Mouse (Mus musculus): ENCODE measurements at regions not wholly inside any gene's neighbourhood (a gene's known extent, or its start where the extent isn't known, plus 50 kb on each side); places are given as distances from the start of the nearest gene placed in this dataset.
A peak's percentile ranks its signal among the peaks of the same experiment; 100 is the strongest.

DNA sequence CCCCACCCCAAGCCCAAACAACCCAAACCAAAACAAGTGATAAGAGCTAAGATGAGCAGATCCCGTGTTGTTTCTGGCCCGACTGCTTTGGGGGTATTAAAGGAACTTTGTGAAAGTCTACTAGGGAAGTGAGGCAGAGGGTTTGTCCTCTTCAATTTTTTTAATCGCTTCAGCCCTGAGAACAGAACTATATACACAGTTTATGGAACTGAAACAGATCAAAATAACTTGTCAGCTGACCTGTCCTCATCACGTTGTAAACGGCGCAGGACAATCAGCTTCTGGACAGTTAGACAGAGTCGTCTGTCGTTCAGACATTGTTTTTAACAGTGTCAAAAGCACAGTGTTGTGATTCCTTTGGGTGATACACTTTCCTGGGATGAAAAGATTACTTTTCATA is 103.3 kb upstream of the Prdm1 start:
- H3K27ac ChIP-seq (ENCODE audit: control insufficient read depth, low read depth, low read length) = no peak overlapping the region

DNA sequence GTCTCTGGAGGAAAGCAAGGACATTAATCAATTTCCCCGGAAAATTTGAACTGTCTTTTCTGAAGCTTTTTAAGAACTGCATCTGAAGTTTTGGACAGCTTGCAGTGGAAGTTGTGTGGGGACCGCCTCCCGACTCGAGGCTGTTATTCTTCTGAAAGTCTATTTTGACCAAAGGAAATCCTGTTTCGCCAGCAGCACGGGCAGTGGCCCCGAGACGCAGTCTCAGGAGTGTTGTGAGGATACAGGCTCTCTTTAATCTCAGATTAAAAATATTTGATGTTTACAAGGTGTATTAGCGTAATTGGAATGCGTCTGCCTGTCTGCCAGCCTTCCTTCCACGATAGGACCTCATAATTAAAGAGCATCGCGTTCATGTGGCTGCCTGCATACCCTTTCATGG is 102.2 kb upstream of the Prdm1 start:
- no peaks in the 10 kb centered on the region for H3K27me3 ChIP-seq (ENCODE audit: control insufficient read depth in 1 of 2, insufficient read depth in 2 of 2, low read length in 2 of 2)
- H3K4me3 ChIP-seq (ENCODE audit: control insufficient read depth in 1 of 2, insufficient read depth in 1 of 2, low read depth in 2 of 2, low read length in 2 of 2) = no peak overlapping the region
- no peaks in the 10 kb centered on the region for H3K9me3 ChIP-seq (replicated peaks; ENCODE audit: insufficient read depth, low read length)
- no peaks in the 10 kb centered on the region for H3K79me2 ChIP-seq (ENCODE audit: control insufficient read depth, insufficient read depth, low read length, poor library complexity)
- peaks cover 2 to 14% of the 10 kb centered on the region in 2 experiments; a peak in 2 of 4 replicates for H3K4me1 ChIP-seq (ENCODE audit: control insufficient read depth in 1 of 2, insufficient read depth in 2 of 2, low read length in 2 of 2)
- H3K27ac ChIP-seq (ENCODE audit: control insufficient read depth, low read depth, low read length) = no peak overlapping the region
- DNase-seq (ENCODE audit: low read depth, low spot score) = no peak
- TF ChIP-seq USF2 (IDR thresholded peaks at IDR 0.05; ENCODE audit: borderline replicate concordance in 1 of 2, insufficient read depth in 1 of 2, low read depth in 1 of 2, low read length in 2 of 2) = no peak
- no peak for TF ChIP-seq MAX (IDR thresholded peaks at IDR 0.05; ENCODE audit: low read length)
- no peak for TF ChIP-seq BHLHE40 (IDR thresholded peaks at IDR 0.05; ENCODE audit: borderline replicate concordance, low read depth, low read length)
- TF ChIP-seq EP300 (IDR thresholded peaks at IDR 0.05; ENCODE audit: low read depth in 1 of 2, low read length in 2 of 2) = no peak
- TF ChIP-seq MEF2A (IDR thresholded peaks at IDR 0.05; ENCODE audit: extremely low read depth, insufficient replicate concordance, low read depth, low read length, poor library complexity, severe bottlenecking) = no peak
- TF ChIP-seq GATA1 (IDR thresholded peaks at IDR 0.05; ENCODE audit: low read depth, low read length) = no peak
- no peak overlapping the region for H3K9ac ChIP-seq (ENCODE audit: control insufficient read depth, low read depth, low read length, poor library complexity, severe bottlenecking)
- H3K36me3 ChIP-seq (ENCODE audit: control insufficient read depth in 1 of 2, insufficient read depth in 2 of 2, low read length in 2 of 2) = peaks cover 0 to 18% of the 10 kb centered on the region in 2 experiments; a peak in 2 of 4 replicates

More for the DNA sequence above, 103.3 kb upstream of the Prdm1 start:
- no peaks in the 10 kb centered on the region for H3K27me3 ChIP-seq (ENCODE audit: control insufficient read depth in 1 of 2, insufficient read depth in 2 of 2, low read length in 2 of 2)
- DNase-seq (ENCODE audit: low read depth, low spot score) = no peak
- H3K79me2 ChIP-seq (ENCODE audit: control insufficient read depth, insufficient read depth, low read length, poor library complexity) = no peaks in the 10 kb centered on the region
- H3K4me3 ChIP-seq (ENCODE audit: control insufficient read depth in 1 of 2, insufficient read depth in 1 of 2, low read depth in 2 of 2, low read length in 2 of 2) = no peak overlapping the region
- H3K36me3 ChIP-seq (ENCODE audit: control insufficient read depth in 1 of 2, insufficient read depth in 2 of 2, low read length in 2 of 2) = peaks cover 0 to 28% of the 10 kb centered on the region in 2 experiments; a peak in 2 of 4 replicates
- H3K9me3 ChIP-seq (replicated peaks; ENCODE audit: insufficient read depth, low read length) = no peaks in the 10 kb centered on the region
- no peak overlapping the region for H3K9ac ChIP-seq (ENCODE audit: control insufficient read depth, low read depth, low read length, poor library complexity, severe bottlenecking)
- TF ChIP-seq USF2 (IDR thresholded peaks at IDR 0.05; ENCODE audit: borderline replicate concordance in 1 of 2, insufficient read depth in 1 of 2, low read depth in 1 of 2, low read length in 2 of 2) = no peak
- no peak for TF ChIP-seq MXI1 (IDR thresholded peaks at IDR 0.05; ENCODE audit: low read depth, low read length)
- no peak for TF ChIP-seq MAZ (IDR thresholded peaks at IDR 0.05; ENCODE audit: low read depth, low read length)
- no peak for TF ChIP-seq EP300 (IDR thresholded peaks at IDR 0.05; ENCODE audit: low read depth in 1 of 2, low read length in 2 of 2)
- TF ChIP-seq TBP (IDR thresholded peaks at IDR 0.05; ENCODE audit: low read depth, low read length) = no peak
- peaks cover 4 to 25% of the 10 kb centered on the region in 2 experiments for H3K4me1 ChIP-seq (ENCODE audit: control insufficient read depth in 1 of 2, insufficient read depth in 2 of 2, low read length in 2 of 2)

DNA sequence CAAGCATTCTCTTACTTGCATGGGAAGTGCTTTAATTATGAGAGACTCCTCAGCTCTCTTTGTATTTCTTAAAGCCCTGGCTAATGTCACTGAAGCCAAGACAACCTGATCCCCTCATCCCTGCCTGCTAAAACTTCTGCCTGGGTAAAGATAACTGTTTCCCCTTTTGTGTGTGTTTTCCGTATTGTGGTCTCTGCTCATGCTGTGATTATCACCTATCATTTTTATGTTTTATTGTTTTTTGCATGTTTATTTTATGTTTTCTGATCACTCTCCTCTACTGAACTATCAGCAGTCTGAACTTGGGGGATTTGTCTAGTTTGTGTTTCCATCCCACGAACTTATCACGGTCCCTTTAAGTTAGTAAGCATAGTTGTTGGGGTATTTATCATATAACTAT is 100.1 kb upstream of the Prdm1 start:
- H3K27me3 ChIP-seq (ENCODE audit: control insufficient read depth in 1 of 2, insufficient read depth in 2 of 2, low read length in 2 of 2) = no peaks in the 10 kb centered on the region
- peaks cover 0 to 2% of the 10 kb centered on the region in 2 experiments; a peak in 1 of 4 replicates for H3K36me3 ChIP-seq (ENCODE audit: control insufficient read depth in 1 of 2, insufficient read depth in 2 of 2, low read length in 2 of 2)
- 0 out of 4 replicates have a peak, but pooled peaks cover 2 to 3% of the 10 kb centered on the region in 2 experiments for H3K4me1 ChIP-seq (ENCODE audit: control insufficient read depth in 1 of 2, insufficient read depth in 2 of 2, low read length in 2 of 2)
- H3K79me2 ChIP-seq (ENCODE audit: control insufficient read depth, insufficient read depth, low read length, poor library complexity) = no peaks in the 10 kb centered on the region
- H3K9ac ChIP-seq (ENCODE audit: control insufficient read depth, low read depth, low read length, poor library complexity, severe bottlenecking) = no peak overlapping the region
- no peaks in the 10 kb centered on the region for H3K9me3 ChIP-seq (replicated peaks; ENCODE audit: insufficient read depth, low read length)
- H3K4me3 ChIP-seq (ENCODE audit: control insufficient read depth in 1 of 2, insufficient read depth in 1 of 2, low read depth in 2 of 2, low read length in 2 of 2) = no peak overlapping the region
- DNase-seq (ENCODE audit: low read depth, low spot score) = peak; percentile 46
- no peak overlapping the region for H3K27ac ChIP-seq (ENCODE audit: control insufficient read depth, low read depth, low read length)
- TF ChIP-seq JUND (IDR thresholded peaks at IDR 0.05; ENCODE audit: low read depth, low read length) = no peak
- TF ChIP-seq MXI1 (IDR thresholded peaks at IDR 0.05; ENCODE audit: low read depth, low read length) = no peak
- no peak for TF ChIP-seq MYC (IDR thresholded peaks at IDR 0.05; ENCODE audit: low read depth, low read length)
- no peak for TF ChIP-seq MEF2A (IDR thresholded peaks at IDR 0.05; ENCODE audit: extremely low read depth, insufficient replicate concordance, low read depth, low read length, poor library complexity, severe bottlenecking)
- no peak for TF ChIP-seq NRF1 (IDR thresholded peaks at IDR 0.05; ENCODE audit: insufficient read depth, low read depth, low read length, poor library complexity, severe bottlenecking)
- 0 out of 2 replicates have a peak, but pooled peaks have one; percentile 15 for TF ChIP-seq GATA1 (IDR thresholded peaks at IDR 0.05; ENCODE audit: low read depth, low read length)
- TF ChIP-seq ZNF384 (IDR thresholded peaks at IDR 0.05; ENCODE audit: low read depth, low read length) = no peak
- TF ChIP-seq TBP (IDR thresholded peaks at IDR 0.05; ENCODE audit: low read depth, low read length) = peak; percentile 93
- TF ChIP-seq EP300 (IDR thresholded peaks at IDR 0.05; ENCODE audit: low read depth in 1 of 2, low read length in 2 of 2) = peak; percentile 14 to 49; a peak in 2 of 4 replicates
- no peak for TF ChIP-seq GABPA (IDR thresholded peaks at IDR 0.05; ENCODE audit: low read depth, low read length)
- TF ChIP-seq SMC3 (IDR thresholded peaks at IDR 0.05; ENCODE audit: low read depth, low read length) = no peak
- TF ChIP-seq MYB (IDR thresholded peaks at IDR 0.05; ENCODE audit: low read depth, low read length) = no peak
- TF ChIP-seq RCOR1 (IDR thresholded peaks at IDR 0.05; ENCODE audit: low read depth, low read length) = peak; percentile 19; the same call in 1 of the 2 replicates
- TF ChIP-seq KAT2A (conservative IDR thresholded peaks at IDR 0.05; ENCODE audit: low read depth, low read length) = no peak
- TF ChIP-seq POLR2AphosphoS5 (IDR thresholded peaks at IDR 0.05; ENCODE audit: borderline replicate concordance, low read depth, low read length) = no peak
- no peak for TF ChIP-seq TAL1 (IDR thresholded peaks at IDR 0.05; ENCODE audit: low read length)
- no peak for TF ChIP-seq UBTF (IDR thresholded peaks at IDR 0.05; ENCODE audit: borderline replicate concordance, insufficient read depth, low read depth, low read length)
- no peak for TF ChIP-seq SIN3A (IDR thresholded peaks at IDR 0.05; ENCODE audit: low read length)
- peak; percentile 71 for TF ChIP-seq ZKSCAN1 (IDR thresholded peaks at IDR 0.05; ENCODE audit: low read depth, low read length)

Measured in MEL (cell line).